Mouse (Mus musculus) thymus, adult 2 months (tissue): ENCODE measurements around the gene Rhbdl2. TPM values are rescaled to one million over a fixed set of nuclear protein-coding genes. Genes with fewer than 3 reads are reported as not detected.
A peak's percentile ranks its signal among the peaks of the same experiment; 100 is the strongest.

Source experiments
- DNase-seq: peaks from one replicate; pipeline ENCODE4 v3.0.0; 2021
- H3K27ac ChIP-seq: fragments of 200-500 bp; 2 replicates; pipeline ENCODE4 v1.5.1; 2012; ENCODE audit warnings: low read length, control low read depth; ENCODE audit not compliant: control insufficient read depth, insufficient read depth
- H3K27me3 ChIP-seq: fragments of 200-500 bp; 2 replicates; pipeline ENCODE4 v1.6.1; 2012; ENCODE audit warnings: mild to moderate bottlenecking, low read length, moderate library complexity, mixed read lengths; ENCODE audit not compliant: control insufficient read depth, insufficient read depth
- H3K36me3 ChIP-seq: fragments of 200-500 bp; 2 replicates; pipeline ENCODE4 v1.6.1; 2012; ENCODE audit warnings: mild to moderate bottlenecking, low read length, moderate library complexity; ENCODE audit not compliant: control insufficient read depth, insufficient read depth
- H3K4me1 ChIP-seq: fragments of 200-500 bp; replicated peaks from 2 replicates; pipeline ENCODE4 v1.6.1; 2012; ENCODE audit warnings: low read length; ENCODE audit not compliant: control insufficient read depth, insufficient read depth
- H3K4me3 ChIP-seq: fragments of 200-500 bp; 2 replicates; pipeline ENCODE4 v1.5.1; 2012; ENCODE audit warnings: mild to moderate bottlenecking, low read length, control low read depth, moderate library complexity; ENCODE audit not compliant: control insufficient read depth, insufficient read depth
- CTCF ChIP-seq: fragments of 200-500 bp; IDR thresholded peaks from 2 replicates; pipeline ENCODE4 v1.5.1; 2012; ENCODE audit warnings: mild to moderate bottlenecking, control low read depth, low read length, moderate library complexity, borderline replicate concordance; ENCODE audit not compliant: control insufficient read depth, poor library complexity, insufficient read depth; ENCODE audit errors: extremely low read depth
- POLR2A ChIP-seq: fragments of 200-500 bp; IDR thresholded peaks from 2 replicates; pipeline ENCODE4 v1.6.1; 2012; ENCODE audit warnings: mild to moderate bottlenecking, low read length, control low read depth, moderate library complexity; ENCODE audit not compliant: control insufficient read depth, poor library complexity, insufficient read depth; ENCODE audit errors: extremely low read depth
- WGBS: fragments of 180-500 bp; shearing (Covaris S2); methylation state at CpG from one replicate; pipeline ENCODE4 v1.1.7; 2018; 5-methylcytosine and 5-hydroxymethylcytosine counted together
- polyA plus RNA-seq: library from polyadenylated mRNA; depleted of rRNA; stranded (reverse); fragments of >200 nt; gene quantifications from 2 replicates; pipeline ENCODE4 v1.2.3, GENCODE M21; 2012

The Rhbdl2 gene
- polyA plus RNA-seq, 1 experiment = 4.3 TPM

DNA sequence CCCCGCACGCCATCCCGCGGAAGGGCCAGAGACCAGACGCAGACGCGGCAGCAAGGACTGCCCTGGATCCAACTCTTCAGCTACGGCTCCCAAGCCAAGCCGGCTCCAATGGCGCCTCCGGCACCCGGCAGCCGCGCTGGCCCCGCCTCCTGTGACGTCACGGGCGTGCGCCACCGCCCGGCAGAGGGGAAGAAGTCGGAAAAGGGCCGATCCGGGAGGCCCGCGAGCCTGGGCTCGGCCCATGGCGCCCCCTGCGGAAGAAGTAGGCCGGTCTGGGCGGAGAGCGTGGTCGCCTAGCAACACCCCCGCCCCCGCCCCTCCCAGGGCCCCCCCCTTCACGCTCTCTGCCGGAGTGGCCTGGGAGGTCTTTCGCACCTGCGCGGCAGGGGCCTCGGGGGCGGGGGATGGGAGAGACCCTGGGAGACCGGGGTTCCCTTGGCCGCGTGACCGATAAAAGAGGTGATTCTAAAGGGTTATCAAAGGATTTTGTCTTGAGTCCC, 37.5 kb upstream of the Rhbdl2 start, which contains the start of gene Akirin1:
Akirin1 (minus strand) TSS at position 194 of the 500 bp plus-strand sequence.
- 0% methylated on average over 45 of the region's 46 CpGs for WGBS
- peak within 1 kb of the TSS; percentile 74 for H3K4me3 ChIP-seq
- peak within 1 kb of the TSS; percentile 26; the same call in 1 of the 2 replicates for H3K27ac ChIP-seq
- H3K4me1 ChIP-seq = peaks cover 13% of the 10 kb centered on the region
- H3K27me3 ChIP-seq = no peaks in the 10 kb centered on the region
- H3K36me3 ChIP-seq = no peaks in the 10 kb centered on the region
- 0 out of 2 replicates have a peak, but pooled peaks have one; percentile 49 for TF ChIP-seq CTCF
- peak; percentile 88 for TF ChIP-seq POLR2A
- DNase-seq = peak; percentile 99

DNA sequence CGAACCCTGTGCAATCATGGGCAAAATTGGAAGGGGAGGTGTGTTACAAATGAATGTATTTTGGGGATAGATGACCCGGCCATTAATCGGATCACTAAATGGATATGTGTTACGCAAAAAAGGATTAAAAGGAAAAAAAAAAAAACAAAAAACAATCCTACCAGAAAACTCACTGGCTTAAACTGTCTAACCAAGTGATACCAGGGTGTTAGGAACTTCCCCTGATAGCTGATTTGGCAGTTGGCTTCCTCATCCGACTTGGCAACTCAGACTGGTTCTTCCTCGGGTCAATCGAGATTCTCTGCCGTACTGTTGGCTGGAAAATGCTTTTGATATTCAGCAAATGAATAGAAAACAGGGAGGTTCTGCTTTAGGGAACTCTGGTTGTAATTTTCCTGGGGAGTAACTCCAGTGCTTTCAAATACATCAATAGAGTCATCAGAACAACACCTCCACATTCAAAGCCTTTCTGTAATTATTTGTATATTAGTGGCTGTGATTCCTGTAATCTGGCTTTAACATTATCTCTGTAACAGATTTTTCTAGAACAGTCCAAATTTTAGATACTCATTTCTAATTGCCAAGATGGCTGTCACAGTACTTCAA, 36.9 kb upstream of the Rhbdl2 start:
- Histone ChIP-seq H3K27ac (no peak overlapping the region), H3K4me3 (peak overlapping the region; percentile 43), H3K4me1 (peaks cover 10% of the 10 kb centered on the region), H3K36me3 (no peaks in the 10 kb centered on the region), H3K27me3 (no peaks in the 10 kb centered on the region)
- TF ChIP-seq CTCF = no peak
- TF ChIP-seq POLR2A = no peak
- DNase-seq = peak; percentile 7
- WGBS = under 1% methylated on average over 8 of the region's 8 CpGs

DNA sequence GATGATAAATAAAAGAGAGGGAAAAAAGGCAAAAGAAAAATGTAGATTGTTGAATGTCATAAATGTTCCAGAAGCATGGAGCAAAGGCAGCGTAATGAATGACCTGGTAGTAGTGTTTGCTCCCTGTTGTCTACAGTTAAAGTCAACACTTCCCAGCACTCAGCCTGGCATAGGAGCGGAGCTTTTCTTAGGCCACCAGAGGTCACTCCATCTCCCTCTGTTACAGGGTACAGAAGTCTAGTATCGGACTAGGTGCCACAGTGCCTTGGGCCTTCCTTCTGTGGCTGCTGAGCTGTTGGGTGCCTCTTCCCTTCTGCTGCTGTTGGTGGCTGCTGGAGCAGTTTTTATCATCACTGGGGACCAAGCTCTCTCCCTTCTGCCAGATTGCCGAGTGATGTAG, 29.4 kb upstream of the Rhbdl2 start:
- DNase-seq = peak; percentile 16
- TF ChIP-seq CTCF = no peak
- TF ChIP-seq POLR2A = no peak
- Histone ChIP-seq H3K4me3 (no peak overlapping the region), H3K4me1 (no peaks in the 10 kb centered on the region), H3K36me3 (no peaks in the 10 kb centered on the region), H3K27ac (no peak overlapping the region), H3K27me3 (no peaks in the 10 kb centered on the region)
- 70% methylated on average over 4 of the region's 4 CpGs for WGBS

DNA sequence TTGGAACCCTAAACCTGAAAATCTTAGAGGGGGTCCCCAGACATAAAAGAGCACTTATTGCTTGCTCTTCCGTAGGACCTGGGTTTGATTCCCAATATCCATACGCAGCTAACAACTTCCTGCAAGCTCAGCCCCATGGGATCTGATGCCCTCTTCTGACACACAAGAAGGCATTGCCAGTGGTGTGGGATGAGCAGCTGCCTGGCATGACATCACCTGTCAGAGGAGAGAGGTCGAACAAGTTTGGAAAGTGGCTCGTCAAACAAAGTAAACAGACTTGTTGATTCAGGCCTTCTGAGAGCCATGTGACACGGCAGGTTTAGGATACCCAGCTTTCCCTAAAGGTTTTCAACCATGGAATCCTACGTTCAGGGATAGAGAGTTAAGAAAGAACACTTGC, 22.6 kb upstream of the Rhbdl2 start:
- H3K4me3 ChIP-seq = no peak overlapping the region

DNA sequence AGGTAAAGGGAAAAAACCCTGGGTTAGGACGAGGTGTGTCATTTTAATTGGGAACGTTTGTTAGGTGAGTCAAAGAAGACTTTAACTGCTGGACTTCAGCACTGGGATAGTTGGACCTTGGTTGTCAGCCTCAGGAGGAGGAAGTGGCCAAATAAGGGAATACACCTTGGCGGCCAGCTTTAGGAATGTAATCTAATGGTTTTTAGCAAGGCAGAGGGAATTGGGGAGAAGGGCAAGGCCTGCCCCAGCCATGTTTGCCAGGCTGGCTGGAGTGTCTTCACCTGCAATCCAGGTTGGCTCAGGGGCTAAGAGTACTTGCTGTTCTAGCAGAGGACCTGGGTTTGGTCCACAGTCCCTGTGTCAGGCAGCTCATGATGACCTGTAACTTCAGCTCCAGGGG, 19.9 kb upstream of the Rhbdl2 start:
- no peaks in the 10 kb centered on the region for H3K4me1 ChIP-seq
- H3K36me3 ChIP-seq = no peaks in the 10 kb centered on the region
- H3K4me3 ChIP-seq = no peak overlapping the region
- no peaks in the 10 kb centered on the region for H3K27me3 ChIP-seq
- DNase-seq = no peak
- no peak for TF ChIP-seq POLR2A
- no peak for TF ChIP-seq CTCF
- no peak overlapping the region for H3K27ac ChIP-seq
- 75% methylated on average over 3 of the region's 3 CpGs for WGBS

More for the DNA sequence above, 22.6 kb upstream of the Rhbdl2 start:
- Histone ChIP-seq H3K27ac (no peak overlapping the region), H3K36me3 (no peaks in the 10 kb centered on the region), H3K4me1 (no peaks in the 10 kb centered on the region), H3K27me3 (no peaks in the 10 kb centered on the region)
- 91% methylated on average over 6 of the region's 6 CpGs for WGBS
- no peak for DNase-seq
- TF ChIP-seq CTCF (no peak), POLR2A (no peak)

DNA sequence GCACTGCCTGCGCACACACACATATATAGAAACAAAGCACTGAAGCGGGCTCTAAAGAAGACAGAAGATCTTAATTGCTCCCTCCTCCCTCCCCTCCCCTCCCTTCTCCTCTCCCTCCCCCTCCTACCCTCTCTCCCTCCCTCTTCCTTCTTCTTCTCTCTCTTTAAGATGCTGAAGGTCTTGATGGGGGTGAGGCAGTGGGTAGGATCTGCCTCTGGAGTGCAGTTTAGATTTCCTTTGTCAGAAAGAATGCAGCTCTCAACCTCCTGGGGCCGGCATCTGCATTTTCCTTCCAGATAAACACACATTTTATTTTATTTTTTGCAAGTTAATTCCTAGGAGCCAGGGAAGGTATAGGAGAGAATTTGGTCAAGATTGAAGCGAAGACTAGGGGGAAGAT, 19.4 kb upstream of the Rhbdl2 start:
- no peak for DNase-seq
- TF ChIP-seq POLR2A = no peak
- no peak for TF ChIP-seq CTCF
- Histone ChIP-seq H3K36me3 (no peaks in the 10 kb centered on the region), H3K27me3 (no peaks in the 10 kb centered on the region), H3K4me3 (no peak overlapping the region), H3K4me1 (no peaks in the 10 kb centered on the region), H3K27ac (no peak overlapping the region)
- WGBS = 88% methylated on average over 4 of the region's 4 CpGs
